Mouse (Mus musculus) hematopoietic multipotent progenitor cell, adult 10-12 weeks (in vitro differentiated cells): Measurements from ENCODE around the gene Lemd2. TPM values are rescaled to one million over a fixed set of nuclear protein-coding genes. Genes with fewer than 3 reads are reported as not detected.

ENCODE experiments used
- polyA plus RNA-seq: library from polyadenylated mRNA; stranded (reverse); fragments of >175 nt; gene quantifications from 2 replicates; pipeline ENCODE4 v1.2.3, GENCODE M21; 2012; ENCODE audit warnings: low replicate concordance

Gene Lemd2
- 119 and 137 TPM in 2 replicates for polyA plus RNA-seq

DNA sequence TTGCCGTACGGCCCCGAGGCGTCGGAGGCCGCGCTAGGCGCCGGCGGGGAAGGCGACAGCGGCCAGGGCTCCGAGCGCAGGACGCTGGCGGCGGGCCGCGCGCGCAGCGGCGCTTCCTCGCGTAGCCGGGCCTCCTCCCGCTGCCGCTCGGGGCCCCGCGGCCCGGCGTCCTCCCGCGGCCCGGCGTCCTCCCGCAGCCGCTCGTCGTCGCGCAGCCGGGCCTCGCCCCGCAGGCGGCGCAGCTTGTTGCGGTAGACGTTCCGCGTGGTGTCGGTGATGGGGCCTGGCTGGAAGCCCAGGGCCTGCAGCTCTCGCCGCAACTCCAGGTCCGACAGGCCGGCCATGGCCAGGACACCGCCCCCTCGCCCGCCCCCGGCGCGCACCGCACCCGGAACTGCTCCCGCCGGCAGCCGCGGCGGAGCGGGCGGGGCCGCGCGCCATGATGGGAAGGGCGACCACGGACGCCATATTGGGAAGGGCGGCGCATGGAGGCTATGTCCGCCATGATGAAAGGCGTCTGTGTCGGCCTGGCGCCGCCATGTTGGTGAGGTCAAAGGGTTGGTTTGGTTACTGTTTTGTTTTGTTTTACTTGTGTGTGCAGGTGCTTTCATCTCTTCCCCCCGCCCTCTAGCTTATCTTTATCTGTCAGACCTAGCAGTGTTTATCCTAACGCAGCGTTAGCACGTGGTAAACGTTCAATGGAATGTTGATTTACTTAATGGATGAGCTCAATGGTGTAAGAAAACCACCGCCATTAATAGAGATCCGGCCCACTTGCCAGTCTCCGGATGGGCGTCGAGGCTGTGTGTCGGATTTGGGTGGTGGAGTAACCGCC, at the start of gene Lemd2:
Lemd2 (minus strand) TSS at position 395 of the 835 bp plus-strand sequence.

DNA sequence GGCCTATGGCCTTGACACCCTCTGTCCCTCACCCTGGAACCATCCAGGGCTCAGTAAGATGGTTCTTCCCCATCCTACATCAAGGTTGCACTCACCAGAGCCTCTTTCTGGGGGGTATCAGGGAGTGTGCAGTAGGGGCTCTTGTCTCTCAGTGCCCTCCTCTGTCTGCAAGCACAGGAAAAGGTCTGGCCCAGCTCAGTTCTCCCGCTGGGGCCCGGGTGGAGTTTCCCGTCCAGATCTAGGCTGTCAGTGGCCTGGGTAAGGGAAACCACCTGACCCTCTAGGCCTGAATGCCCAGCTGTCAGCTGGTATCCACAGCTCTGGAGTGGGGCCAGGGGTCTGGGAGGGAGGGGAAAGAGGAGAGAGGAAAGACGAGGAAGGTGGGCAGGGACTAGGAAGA, 36.7 kb downstream of the Lemd2 start, which contains the start of gene Ip6k3:
Ip6k3 (minus strand) TSS at position 251 of the 400 bp plus-strand sequence.

Other genes with a start within 250 kb of the Lemd2 start
- 12.2 and 19.1 TPM in 2 replicates for gene Zbtb9, start 231.3 kb downstream of the Lemd2 start, polyA plus RNA-seq
- gene Bak1, start 175.5 kb downstream of the Lemd2 start, polyA plus RNA-seq, result 108 and 139 TPM in 2 replicates
- 56.3 and 104 TPM in 2 replicates for gene Itpr3, start 147.2 kb downstream of the Lemd2 start, polyA plus RNA-seq
- gene Uqcc2, start 70.6 kb downstream of the Lemd2 start, polyA plus RNA-seq, result 96.9 and 133 TPM in 2 replicates
- gene Ip6k3, start 36.7 kb downstream of the Lemd2 start, polyA plus RNA-seq, result 0.24 and 0.73 TPM in 2 replicates